Mouse (Mus musculus) heart, embryonic 16.5 days (tissue): Measurements from ENCODE around the gene Strbp. TPM values are rescaled to one million over a fixed set of nuclear protein-coding genes. Genes with fewer than 3 reads are reported as not detected.

ENCODE experiments used
- ATAC-seq: fragments of 200-750 bp; cut with Nextera tagmentation; replicated peaks from 2 replicates; pipeline ENCODE4 v1.8.0; 2017; ENCODE audit warnings: moderate number of reproducible peaks; ENCODE audit not compliant: insufficient read depth, low FRiP score; ENCODE audit errors: extremely low read depth
- H3K27ac ChIP-seq: fragments of 300-500 bp; sonication (generic); 2 replicates; pipeline ENCODE4 v1.5.1; 2014; ENCODE audit warnings: mild to moderate bottlenecking, low read length, control low read depth, moderate library complexity
- H3K27me3 ChIP-seq: fragments of 300-500 bp; sonication (generic); 2 replicates; pipeline ENCODE4 v1.6.1; 2014; ENCODE audit warnings: low read length, mixed read lengths; ENCODE audit not compliant: control insufficient read depth, insufficient read depth
- H3K36me3 ChIP-seq: fragments of 300-500 bp; sonication (generic); 2 replicates; pipeline ENCODE4 v1.6.1; 2014; ENCODE audit not compliant: control insufficient read depth, insufficient read depth
- H3K4me1 ChIP-seq: fragments of 300-500 bp; sonication (generic); 2 replicates; pipeline ENCODE4 v1.6.1; 2014; ENCODE audit warnings: low read length, mixed read lengths; ENCODE audit not compliant: control insufficient read depth, insufficient read depth
- H3K4me2 ChIP-seq: fragments of 300-500 bp; sonication (generic); 2 replicates; pipeline ENCODE4 v1.6.1; 2014; ENCODE audit warnings: low read depth, mild to moderate bottlenecking, control low read depth, low read length
- H3K4me3 ChIP-seq: fragments of 300-500 bp; sonication (generic); 2 replicates; pipeline ENCODE4 v1.5.1; 2014; ENCODE audit warnings: mild to moderate bottlenecking, control low read depth, low read length
- H3K9ac ChIP-seq: fragments of 300-500 bp; sonication (generic); 2 replicates; pipeline ENCODE4 v1.6.1; 2014; ENCODE audit warnings: low read length, control low read depth
- H3K9me3 ChIP-seq: fragments of 300-500 bp; sonication (generic); replicated peaks from 2 replicates; pipeline ENCODE4 v1.6.1; 2016; ENCODE audit warnings: low read length; ENCODE audit not compliant: control insufficient read depth
- WGBS: fragments of 180-500 bp; shearing (Covaris S2); extraction: QIAGEN DNeasy Blood & Tissue Kit; methylation state at CpG from one replicate; pipeline ENCODE4 v1.1.7; 2014; 5-methylcytosine and 5-hydroxymethylcytosine counted together
- polyA plus RNA-seq: library from polyadenylated mRNA; unstranded; fragments of >200 nt; fragmentation: Nextera tagmentation; extraction: Ambion mirVana; gene quantifications from 2 replicates; pipeline ENCODE4 v1.2.1, GENCODE M21; 2015

Gene Strbp
- polyA plus RNA-seq, 1 experiment from 2014 or later, result 24.9 TPM

GRCm38 (mm10) chr2:37649590-37649989, 54.1 kb downstream of the Strbp start:
- Histone ChIP-seq H3K9ac (no peak overlapping the region), H3K4me1 (no peaks in the 10 kb centered on the region), H3K9me3 (no peaks in the 10 kb centered on the region), H3K36me3 (peaks cover 2% of the 10 kb centered on the region; the same call in 1 of the 2 replicates), H3K4me3 (no peak overlapping the region), H3K4me2 (no peak overlapping the region), H3K27ac (no peak overlapping the region), H3K27me3 (no peaks in the 10 kb centered on the region)
- WGBS, result 69% methylated on average over 2 of the region's 2 CpGs
- ATAC-seq, result no peak

DNA sequence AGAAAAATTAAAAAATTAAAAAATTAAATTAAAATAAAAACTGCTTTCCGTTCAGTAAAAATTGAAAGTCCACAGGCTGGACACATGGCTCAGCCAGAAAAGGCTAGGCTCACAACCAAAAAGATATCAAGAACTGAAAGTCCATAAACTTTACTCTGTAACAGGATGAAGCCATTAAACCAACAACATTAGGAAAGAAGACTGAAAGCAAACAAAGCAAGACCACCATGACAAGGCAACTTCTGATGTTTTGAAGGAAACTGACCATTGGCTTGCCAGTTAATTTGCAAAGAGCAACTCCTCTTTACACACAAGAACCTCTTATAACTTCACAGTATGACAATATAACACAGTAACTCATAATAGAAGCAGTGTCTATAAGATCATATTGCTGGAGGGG, 54.7 kb downstream of the Strbp start:
- Histone ChIP-seq H3K9me3 (no peaks in the 10 kb centered on the region), H3K4me3 (no peak overlapping the region), H3K36me3 (peaks cover 2% of the 10 kb centered on the region; the same call in 1 of the 2 replicates), H3K9ac (no peak overlapping the region), H3K4me1 (no peaks in the 10 kb centered on the region), H3K4me2 (no peak overlapping the region), H3K27me3 (no peaks in the 10 kb centered on the region), H3K27ac (no peak overlapping the region)
- no peak for ATAC-seq
- 81% methylated on average over 1 of the region's 1 CpGs for WGBS

DNA sequence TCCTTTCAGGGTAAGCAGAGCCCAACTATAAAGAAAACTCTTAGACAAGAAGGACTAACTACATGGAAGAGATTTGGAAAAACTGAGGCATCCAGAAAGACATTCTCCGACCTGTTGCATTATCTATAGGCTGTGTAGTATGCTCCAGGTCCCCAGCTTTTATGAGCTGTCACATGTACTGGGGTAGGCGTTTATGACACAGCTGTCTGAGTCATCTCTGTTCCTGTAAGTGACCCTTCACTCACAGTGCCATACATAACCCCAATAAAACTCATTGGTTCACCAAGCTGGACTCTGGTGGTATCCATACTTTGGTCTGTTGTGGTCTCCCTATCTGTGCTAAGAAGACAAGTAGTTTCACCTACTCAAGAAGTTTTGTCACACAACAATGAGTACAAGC, 80.3 kb downstream of the Strbp start:
- H3K27me3 ChIP-seq, result no peaks in the 10 kb centered on the region
- H3K9ac ChIP-seq, result no peak overlapping the region
- H3K4me2 ChIP-seq, result no peak overlapping the region
- H3K36me3 ChIP-seq, result peaks cover 3% of the 10 kb centered on the region; the same call in 1 of the 2 replicates
- no peaks in the 10 kb centered on the region for H3K9me3 ChIP-seq
- H3K27ac ChIP-seq, result no peak overlapping the region
- WGBS, result 72% methylated on average over 2 of the region's 2 CpGs
- no peaks in the 10 kb centered on the region for H3K4me1 ChIP-seq
- ATAC-seq, result no peak
- no peak overlapping the region for H3K4me3 ChIP-seq

GRCm38 (mm10) chr2:37587919-37588318, 115.7 kb downstream of the Strbp start:
- Histone ChIP-seq H3K4me1 (no peaks in the 10 kb centered on the region), H3K4me3 (no peak overlapping the region), H3K9ac (no peak overlapping the region), H3K36me3 (peaks cover 5% of the 10 kb centered on the region), H3K27ac (no peak overlapping the region), H3K9me3 (no peaks in the 10 kb centered on the region), H3K27me3 (no peaks in the 10 kb centered on the region), H3K4me2 (no peak overlapping the region)
- ATAC-seq, result no peak

- 0 out of 2 replicates have a peak, but pooled peaks cover 3% of the 10 kb centered on the region for H3K36me3 ChIP-seq
- H3K4me1 ChIP-seq, result no peaks in the 10 kb centered on the region
- H3K9me3 ChIP-seq, result no peaks in the 10 kb centered on the region
- H3K4me2 ChIP-seq, result no peak overlapping the region
- H3K27me3 ChIP-seq, result no peaks in the 10 kb centered on the region
- no peak for ATAC-seq
- no peak overlapping the region for H3K9ac ChIP-seq
- 87% methylated on average over 2 of the region's 2 CpGs for WGBS
- H3K27ac ChIP-seq, result no peak overlapping the region
- H3K4me3 ChIP-seq, result no peak overlapping the region
Observed at GRCm38 (mm10) chr2:37578185-37578584, 125.5 kb downstream of the Strbp start.

DNA sequence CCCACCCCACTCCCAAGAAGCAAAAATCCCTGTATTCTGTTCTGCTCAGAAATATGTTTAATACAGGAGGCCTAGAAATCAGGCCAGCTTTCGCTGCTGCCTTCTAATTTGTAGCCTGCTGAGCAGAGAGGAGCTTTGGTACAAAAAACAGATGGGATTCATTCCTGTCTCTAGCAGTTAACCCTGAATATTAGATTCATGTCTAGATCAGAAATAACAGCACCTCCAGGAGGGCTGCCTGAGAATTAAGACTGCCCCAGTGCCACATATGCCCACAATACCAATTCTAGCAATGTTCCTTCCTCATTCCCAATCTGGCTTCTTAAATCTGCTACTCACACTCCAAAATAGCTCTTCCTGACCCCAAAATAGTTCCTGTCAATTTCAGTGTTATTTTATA, 127.0 kb downstream of the Strbp start:
- no peaks in the 10 kb centered on the region for H3K9me3 ChIP-seq
- no peaks in the 10 kb centered on the region for H3K27me3 ChIP-seq
- no peak overlapping the region for H3K4me3 ChIP-seq
- 95% methylated on average over 1 of the region's 1 CpGs for WGBS
- no peaks in the 10 kb centered on the region for H3K4me1 ChIP-seq
- H3K4me2 ChIP-seq, result no peak overlapping the region
- H3K36me3 ChIP-seq, result no peaks in the 10 kb centered on the region
- H3K27ac ChIP-seq, result no peak overlapping the region
- no peak for ATAC-seq
- H3K9ac ChIP-seq, result no peak overlapping the region

DNA sequence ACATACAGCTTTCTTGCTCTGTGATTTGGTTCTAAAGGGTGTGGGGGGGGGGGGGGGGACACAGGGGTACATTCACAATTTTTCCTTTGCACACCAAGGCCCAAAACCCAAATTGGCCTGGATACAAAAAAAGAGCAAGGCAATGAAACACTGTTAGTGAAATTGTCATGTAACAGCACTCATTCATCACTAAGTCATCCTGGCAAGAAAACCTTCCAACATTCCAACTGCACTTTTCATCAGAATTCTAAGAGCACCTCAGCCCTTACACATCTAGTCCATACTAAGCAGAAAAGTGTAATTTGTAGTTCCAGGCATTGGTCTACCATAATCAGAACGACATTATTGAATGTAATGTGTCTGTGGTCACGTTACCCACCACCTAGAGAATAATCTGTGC, 131.5 kb downstream of the Strbp start:
- Histone ChIP-seq H3K9ac (no peak overlapping the region), H3K36me3 (no peaks in the 10 kb centered on the region; the same call in 1 of the 2 replicates), H3K27me3 (no peaks in the 10 kb centered on the region), H3K4me2 (no peak overlapping the region), H3K9me3 (no peaks in the 10 kb centered on the region), H3K27ac (no peak overlapping the region), H3K4me3 (no peak overlapping the region), H3K4me1 (peaks cover 11% of the 10 kb centered on the region)
- 92% methylated on average over 2 of the region's 2 CpGs for WGBS
- no peak for ATAC-seq

GRCm38 (mm10) chr2:37570703-37571102, 133.0 kb downstream of the Strbp start:
- Histone ChIP-seq H3K4me3 (no peak overlapping the region), H3K4me2 (no peak overlapping the region), H3K4me1 (peaks cover 13% of the 10 kb centered on the region), H3K36me3 (peaks cover 8% of the 10 kb centered on the region; the same call in 1 of the 2 replicates), H3K9me3 (no peaks in the 10 kb centered on the region), H3K27ac (no peak overlapping the region), H3K9ac (no peak overlapping the region), H3K27me3 (no peaks in the 10 kb centered on the region)
- ATAC-seq, result no peak
- 59% methylated on average over 2 of the region's 2 CpGs for WGBS

- no peaks in the 10 kb centered on the region for H3K27me3 ChIP-seq
- no peak overlapping the region for H3K9ac ChIP-seq
- peaks cover 14% of the 10 kb centered on the region for H3K4me1 ChIP-seq
- no peaks in the 10 kb centered on the region for H3K9me3 ChIP-seq
- peaks cover 11% of the 10 kb centered on the region; the same call in 1 of the 2 replicates for H3K36me3 ChIP-seq
- no peak overlapping the region for H3K4me2 ChIP-seq
- H3K27ac ChIP-seq, result no peak overlapping the region
- no peak overlapping the region for H3K4me3 ChIP-seq
- WGBS, result 36% methylated on average over 5 of the region's 5 CpGs
- ATAC-seq, result peak; percentile 59; the same call in 1 of the 2 replicates
Observed at GRCm38 (mm10) chr2:37569888-37570287, 133.8 kb downstream of the Strbp start.
